Mouse (Mus musculus): ENCODE data around the gene Renbp.

Renbp gene

GRCm38 (mm10) chrX:73930402-73931062 is at the start of gene Renbp:
Gene Renbp (minus strand): TSS chrX:73930850.
- DNase-seq (ENCODE audit: low read depth): peak; percentile 71

GRCm38 (mm10) chrX:73977783-73978182 is 47.1 kb upstream of the Renbp start:
- DNase-seq (ENCODE audit: low read depth): no peak

- peak; percentile 31 for DNase-seq (ENCODE audit: low read depth)
Measured at GRCm38 (mm10) chrX:73976283-73976682, 45.6 kb upstream of the Renbp start.

GRCm38 (mm10) chrX:73972774-73973173 is 42.1 kb upstream of the Renbp start:
- DNase-seq (ENCODE audit: low read depth): no peak

- no peak for DNase-seq (ENCODE audit: low read depth)
Measured at GRCm38 (mm10) chrX:73970781-73971180, 40.1 kb upstream of the Renbp start.

- DNase-seq (ENCODE audit: low read depth): no peak
Measured at GRCm38 (mm10) chrX:73969729-73970128, 39.1 kb upstream of the Renbp start.

GRCm38 (mm10) chrX:73969167-73969566 is 38.5 kb upstream of the Renbp start:
- DNase-seq (ENCODE audit: low read depth): no peak

- peak; percentile 94 for DNase-seq (ENCODE audit: low read depth)
Measured at GRCm38 (mm10) chrX:73967177-73968075, 36.8 kb upstream of the Renbp start.

- DNase-seq (ENCODE audit: low read depth): peak; percentile 92
Measured at GRCm38 (mm10) chrX:73966248-73967176, 35.9 kb upstream of the Renbp start, which contains the start of gene Hcfc1. Gene Hcfc1 (minus strand): TSS chrX:73966357.

- peak; percentile 81 for DNase-seq (ENCODE audit: low read depth)
Measured at GRCm38 (mm10) chrX:73965307-73965706, 34.7 kb upstream of the Renbp start.

- peak; percentile 65 for DNase-seq (ENCODE audit: low read depth)
Measured at GRCm38 (mm10) chrX:73964363-73964762, 33.7 kb upstream of the Renbp start.

- DNase-seq (ENCODE audit: low read depth): no peak
Measured at GRCm38 (mm10) chrX:73954988-73955387, 24.3 kb upstream of the Renbp start.

GRCm38 (mm10) chrX:73952603-73953002 is 22.0 kb upstream of the Renbp start:
- DNase-seq (ENCODE audit: low read depth): no peak

GRCm38 (mm10) chrX:73949341-73949740 is 18.7 kb upstream of the Renbp start:
- no peak for DNase-seq (ENCODE audit: low read depth)

GRCm38 (mm10) chrX:73948647-73949046 is 18.0 kb upstream of the Renbp start:
- DNase-seq (ENCODE audit: low read depth): peak; percentile 87

- DNase-seq (ENCODE audit: low read depth): no peak
Measured at GRCm38 (mm10) chrX:73946896-73947295, 16.2 kb upstream of the Renbp start.

GRCm38 (mm10) chrX:73942294-73942693 is 11.6 kb upstream of the Renbp start:
- DNase-seq (ENCODE audit: low read depth): no peak

GRCm38 (mm10) chrX:73941860-73942259 is 11.2 kb upstream of the Renbp start:
- no peak for DNase-seq (ENCODE audit: low read depth)

- DNase-seq (ENCODE audit: low read depth): no peak
Measured at GRCm38 (mm10) chrX:73931871-73932270, 1.2 kb upstream of the Renbp start.

GRCm38 (mm10) chrX:73922550-73922882 is 8.1 kb downstream of the Renbp start:
- no peak for DNase-seq (ENCODE audit: low read depth)

GRCm38 (mm10) chrX:73921823-73922549 is 8.7 kb downstream of the Renbp start, which contains the start of the genes Arhgap4 and Naa10:
Gene Arhgap4 (minus strand): TSS chrX:73921870.
Gene Naa10 (minus strand): TSS chrX:73921944.
- peak; percentile 89 for DNase-seq (ENCODE audit: low read depth)

Measured in induced T-regulatory cell, adult 2 months (primary cell).